Mouse (Mus musculus): ENCODE data around the gene Man1b1. TPM values are rescaled to one million over a fixed set of nuclear protein-coding genes. Genes with fewer than 3 reads are reported as not detected.

Man1b1 gene
- polyA plus RNA-seq (2012; ENCODE audit: insufficient read depth, insufficient read length, missing spikeins) = 36.1 and 43.5 TPM in 2 replicates

GRCm38 (mm10) chr2:25332286-25333160 is at the start of gene Man1b1:
TSS of gene Man1b1 (plus strand) at chr2:25332338.
- Histone ChIP-seq H3K4me1 (ENCODE audit: control insufficient read depth, insufficient read depth, low read length) (peaks cover 11% of the 10 kb centered on the region), H3K27ac (ENCODE audit: insufficient read depth, low read depth, low read length) (peak within 1 kb of the TSS; percentile 76), H3K4me3 (ENCODE audit: insufficient read depth, low read length) (peak within 1 kb of the TSS; percentile 88)
- TF ChIP-seq POLR2A (IDR thresholded peaks at IDR 0.05; ENCODE audit: borderline replicate concordance, low read depth, low read length) (no peak), CTCF (IDR thresholded peaks at IDR 0.05; ENCODE audit: low read depth, low read length) (no peak)

GRCm38 (mm10) chr2:25285551-25285950 is 46.6 kb upstream of the Man1b1 start:
- TF ChIP-seq POLR2A (IDR thresholded peaks at IDR 0.05; ENCODE audit: borderline replicate concordance, low read depth, low read length) = no peak
- TF ChIP-seq CTCF (IDR thresholded peaks at IDR 0.05; ENCODE audit: low read depth, low read length) = no peak

GRCm38 (mm10) chr2:25286314-25286713 is 45.8 kb upstream of the Man1b1 start:
- no peak overlapping the region for H3K4me3 ChIP-seq (ENCODE audit: insufficient read depth, low read length)
- TF ChIP-seq POLR2A (IDR thresholded peaks at IDR 0.05; ENCODE audit: borderline replicate concordance, low read depth, low read length) (no peak), CTCF (IDR thresholded peaks at IDR 0.05; ENCODE audit: low read depth, low read length) (no peak)
- no peaks in the 10 kb centered on the region for H3K4me1 ChIP-seq (ENCODE audit: control insufficient read depth, insufficient read depth, low read length)
- H3K27ac ChIP-seq (ENCODE audit: insufficient read depth, low read depth, low read length) = no peak overlapping the region

More at GRCm38 (mm10) chr2:25285551-25285950, 46.6 kb upstream of the Man1b1 start:
- Histone ChIP-seq H3K4me3 (ENCODE audit: insufficient read depth, low read length) (no peak overlapping the region), H3K27ac (ENCODE audit: insufficient read depth, low read depth, low read length) (no peak overlapping the region), H3K4me1 (ENCODE audit: control insufficient read depth, insufficient read depth, low read length) (no peaks in the 10 kb centered on the region)

- Histone ChIP-seq H3K4me3 (ENCODE audit: insufficient read depth, low read length) (no peak overlapping the region), H3K27ac (ENCODE audit: insufficient read depth, low read depth, low read length) (no peak overlapping the region), H3K4me1 (ENCODE audit: control insufficient read depth, insufficient read depth, low read length) (no peaks in the 10 kb centered on the region)
- TF ChIP-seq CTCF (IDR thresholded peaks at IDR 0.05; ENCODE audit: low read depth, low read length) (no peak), POLR2A (IDR thresholded peaks at IDR 0.05; ENCODE audit: borderline replicate concordance, low read depth, low read length) (no peak)
Observed at GRCm38 (mm10) chr2:25286837-25287636, 45.1 kb upstream of the Man1b1 start.

- H3K4me1 ChIP-seq (ENCODE audit: control insufficient read depth, insufficient read depth, low read length) = no peaks in the 10 kb centered on the region
- H3K27ac ChIP-seq (ENCODE audit: insufficient read depth, low read depth, low read length) = no peak within 1 kb of the TSS
- TF ChIP-seq CTCF (IDR thresholded peaks at IDR 0.05; ENCODE audit: low read depth, low read length) = no peak
- TF ChIP-seq POLR2A (IDR thresholded peaks at IDR 0.05; ENCODE audit: borderline replicate concordance, low read depth, low read length) = no peak
- H3K4me3 ChIP-seq (ENCODE audit: insufficient read depth, low read length) = no peak within 1 kb of the TSS
Observed at GRCm38 (mm10) chr2:25287927-25288649, 44.0 kb upstream of the Man1b1 start, which contains the start of gene Tmem210. TSS of gene Tmem210 (plus strand) at chr2:25288145.

- TF ChIP-seq CTCF (IDR thresholded peaks at IDR 0.05; ENCODE audit: low read depth, low read length) = no peak
- TF ChIP-seq POLR2A (IDR thresholded peaks at IDR 0.05; ENCODE audit: borderline replicate concordance, low read depth, low read length) = no peak
- H3K4me3 ChIP-seq (ENCODE audit: insufficient read depth, low read length) = no peak overlapping the region
- no peak overlapping the region for H3K27ac ChIP-seq (ENCODE audit: insufficient read depth, low read depth, low read length)
- H3K4me1 ChIP-seq (ENCODE audit: control insufficient read depth, insufficient read depth, low read length) = no peaks in the 10 kb centered on the region
Observed at GRCm38 (mm10) chr2:25288734-25289345, 43.3 kb upstream of the Man1b1 start.

- TF ChIP-seq POLR2A (IDR thresholded peaks at IDR 0.05; ENCODE audit: borderline replicate concordance, low read depth, low read length) (no peak), CTCF (IDR thresholded peaks at IDR 0.05; ENCODE audit: low read depth, low read length) (no peak)
- no peak within 1 kb of the TSS for H3K4me3 ChIP-seq (ENCODE audit: insufficient read depth, low read length)
Observed at GRCm38 (mm10) chr2:25289651-25290050, 42.5 kb upstream of the Man1b1 start, which contains the start of gene Lrrc26. TSS of gene Lrrc26 (plus strand) at chr2:25289915.

GRCm38 (mm10) chr2:25290101-25290815 is 41.9 kb upstream of the Man1b1 start:
- Histone ChIP-seq H3K4me3 (ENCODE audit: insufficient read depth, low read length) (no peak overlapping the region), H3K4me1 (ENCODE audit: control insufficient read depth, insufficient read depth, low read length) (no peaks in the 10 kb centered on the region), H3K27ac (ENCODE audit: insufficient read depth, low read depth, low read length) (no peak overlapping the region)
- TF ChIP-seq CTCF (IDR thresholded peaks at IDR 0.05; ENCODE audit: low read depth, low read length) (no peak), POLR2A (IDR thresholded peaks at IDR 0.05; ENCODE audit: borderline replicate concordance, low read depth, low read length) (no peak)

More at GRCm38 (mm10) chr2:25289651-25290050, 42.5 kb upstream of the Man1b1 start, which contains the start of gene Lrrc26:
- no peaks in the 10 kb centered on the region for H3K4me1 ChIP-seq (ENCODE audit: control insufficient read depth, insufficient read depth, low read length)
- no peak within 1 kb of the TSS for H3K27ac ChIP-seq (ENCODE audit: insufficient read depth, low read depth, low read length)
